Comparison of ENCODE assay signal across 9 mouse cellular contexts in genomic region chr1:153140747-153141228, GRCm38 (mm10). TPM values are rescaled to one million over a fixed set of nuclear protein-coding genes. Genes with fewer than 3 reads are reported as not detected.
A peak's percentile ranks its signal among the peaks of the same experiment; 100 is the strongest.
DNase-seq lines count a peak whose midpoint lies in the region; ATAC-seq and TF ChIP-seq lines count a peak whose summit lies in the region.
"Had no signal": no experiment of that assay in that cellular context is flagged by ENCODE, and none has a peak within 500 bp of the region (broad histone marks: within the 10 kb centered on the region; RNA-seq: fewer than 3 reads in every experiment).

No protein-coding gene starts in this region.

- peak; percentile 56 for DNase-seq in kidney, postnatal 0 days (ENCODE audit: low spot score)
- no peak for DNase-seq in kidney, postnatal 14 days
- peak; percentile 24 for DNase-seq in embryo, embryonic 9.5 days (ENCODE audit: extremely low spot score)
- DNase-seq in thymus, postnatal 14 days = peak; percentile 81
- DNase-seq in adrenal gland, postnatal 36 days = no peak
- DNase-seq in neural tube, embryonic 10.5 days (ENCODE audit: extremely low spot score, low spot score) = no peak
- DNase-seq in heart, postnatal 25 days (ENCODE audit: low spot score) = no peak

- no peak for ATAC-seq in kidney, postnatal 0 days (replicated peaks; ENCODE audit: low FRiP score, low read depth)
- peak; percentile 81; the same call in 1 of the 2 replicates for ATAC-seq in lung, embryonic 15.5 days (ENCODE audit: borderline replicate concordance, extremely low read depth, low FRiP score, low TSS enrichment)

- H3K36me3 ChIP-seq in kidney, postnatal 0 days (ENCODE audit: insufficient read depth, low read length) = no peaks in the 10 kb centered on the region
- no peaks in the 10 kb centered on the region for H3K36me3 ChIP-seq in lung, embryonic 15.5 days
- H3K36me3 ChIP-seq: midbrain, embryonic 10.5 days had no signal

- H3K4me3 ChIP-seq in kidney, postnatal 0 days (replicated peaks; ENCODE audit: low read depth, low read length) = no peak overlapping the region
- H3K4me3 ChIP-seq in lung, embryonic 15.5 days = no peak overlapping the region
- H3K4me3 ChIP-seq: midbrain, embryonic 10.5 days had no signal

- no peak overlapping the region for H3K9ac ChIP-seq in kidney, postnatal 0 days (ENCODE audit: low read depth, low read length)
- H3K9ac ChIP-seq in lung, embryonic 15.5 days = no peak overlapping the region

- 0 out of 2 replicates have a peak overlapping the region, but pooled peaks have one; percentile 13 for H3K4me2 ChIP-seq in kidney, postnatal 0 days (ENCODE audit: low read length)
- no peak overlapping the region for H3K4me2 ChIP-seq in lung, embryonic 15.5 days

- peak overlapping the region; percentile 19; the same call in 1 of the 2 replicates for H3K27ac ChIP-seq in kidney, postnatal 0 days
- peak overlapping the region; percentile 89 for H3K27ac ChIP-seq in lung, embryonic 15.5 days
- H3K27ac ChIP-seq: midbrain, embryonic 10.5 days had no signal

- no peak for TF ChIP-seq CTCF in kidney, postnatal 0 days (IDR thresholded peaks at IDR 0.05; ENCODE audit: low read depth)

- WGBS in kidney, postnatal 0 days = 10% methylated on average over 8 of the region's 8 CpGs
- WGBS in lung, embryonic 15.5 days = 19% methylated on average over 8 of the region's 8 CpGs

- H3K27me3 ChIP-seq in kidney, postnatal 0 days (ENCODE audit: insufficient read depth, low read length) = no peaks in the 10 kb centered on the region
- H3K27me3 ChIP-seq in lung, embryonic 15.5 days = no peaks in the 10 kb centered on the region

- intact Hi-C loops in heart, postnatal 25 days (cut with DNase I) = no loop called here

- peaks cover 12% of the 10 kb centered on the region for H3K4me1 ChIP-seq in kidney, postnatal 0 days (replicated peaks; ENCODE audit: insufficient read depth, low read length)
- H3K4me1 ChIP-seq in lung, embryonic 15.5 days = peaks cover 25% of the 10 kb centered on the region

- no peaks in the 10 kb centered on the region for H3K9me3 ChIP-seq in kidney, postnatal 0 days (replicated peaks; ENCODE audit: low read length)
- H3K9me3 ChIP-seq in lung, embryonic 15.5 days = no peaks in the 10 kb centered on the region
- H3K9me3 ChIP-seq: midbrain, embryonic 10.5 days had no signal

RNA-seq across cellular contexts. Expression of gene Lamc2, which starts 45.5 kb away (rescaled TPM):
- 47.7 and 51.4 TPM in 2 replicates for polyA plus RNA-seq in kidney, postnatal 0 days (2015; fragmentation: Nextera tagmentation; extraction: Ambion mirVana)
- 58.5 and 64.8 TPM in 2 replicates for polyA plus RNA-seq in lung, embryonic 15.5 days (2015; fragmentation: Nextera tagmentation; extraction: Ambion mirVana)
- 1 to 10 TPM; 1.0 to 2.8 TPM for total RNA-seq in adrenal gland, postnatal 36 days (2021)
- total RNA-seq in heart, postnatal 25 days (2021) = 1 to 10 TPM; 8.7 to 9.3 TPM

Comparison
In these comparisons a context has a peak if more than half of its experiments do, and no peak if none do; other contexts are left out.
1. DNase-seq: peak in kidney, postnatal 0 days (single experiment), embryo, embryonic 9.5 days (single experiment) and thymus, postnatal 14 days (single experiment); none in kidney, postnatal 14 days (single experiment), adrenal gland, postnatal 36 days (0 of 2), neural tube, embryonic 10.5 days (single experiment) and heart, postnatal 25 days (single experiment).